Mouse (Mus musculus): ENCODE results near the gene Angptl3.

The Angptl3 gene

GRCm38 (mm10) chr4:99030686-99031085 is at the start of gene Angptl3:
TSS of gene Angptl3 (plus strand) at chr4:99030954.
- peak; percentile 82 for DNase-seq

- DNase-seq, result no peak
Observed at GRCm38 (mm10) chr4:98984701-98985100, 46.1 kb upstream of the Angptl3 start.

GRCm38 (mm10) chr4:98993491-98993890 is 37.3 kb upstream of the Angptl3 start:
- DNase-seq, result no peak

GRCm38 (mm10) chr4:99005574-99005973 is 25.2 kb upstream of the Angptl3 start:
- no peak for DNase-seq

GRCm38 (mm10) chr4:99006319-99006718 is 24.4 kb upstream of the Angptl3 start:
- no peak for DNase-seq

DNA sequence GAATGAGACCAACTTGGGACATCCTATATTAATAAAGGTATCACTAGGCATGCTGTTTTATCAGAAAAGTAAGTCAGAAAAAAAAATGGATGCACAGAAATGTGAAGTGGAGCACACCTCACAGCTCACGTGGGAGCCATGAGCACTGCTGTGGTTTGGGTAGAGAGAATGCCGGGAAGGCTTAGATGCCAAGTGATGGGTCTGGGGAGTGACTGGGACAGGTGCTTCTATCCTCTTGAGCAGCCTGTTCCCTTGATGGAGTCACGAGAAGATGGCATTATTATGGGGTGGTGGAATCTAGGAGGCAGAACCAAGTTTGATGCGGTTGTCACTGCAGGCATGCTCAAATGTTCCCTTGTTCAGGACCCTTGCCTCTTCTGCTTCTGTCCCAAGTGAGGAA is 19.7 kb upstream of the Angptl3 start:
- no peak for DNase-seq

DNA sequence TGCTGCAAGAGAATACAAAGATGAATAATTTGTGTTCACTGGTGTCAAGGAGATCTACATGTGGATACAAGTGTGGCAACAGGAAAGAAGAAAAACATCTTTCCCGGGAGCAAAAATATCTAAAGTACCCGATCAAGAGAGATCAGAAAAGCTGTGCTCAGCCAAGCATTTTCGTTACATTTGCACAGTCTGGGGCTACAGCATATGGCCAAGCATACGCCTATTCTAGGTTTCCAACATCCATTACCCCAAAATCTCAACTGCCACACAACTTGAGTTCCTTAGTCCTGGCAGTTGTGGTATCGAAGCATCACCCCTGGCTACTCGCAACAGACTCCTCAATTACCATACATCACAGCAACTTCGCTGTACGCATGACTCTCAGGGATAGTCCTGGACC is 8.5 kb upstream of the Angptl3 start:
- no peak for DNase-seq

DNA sequence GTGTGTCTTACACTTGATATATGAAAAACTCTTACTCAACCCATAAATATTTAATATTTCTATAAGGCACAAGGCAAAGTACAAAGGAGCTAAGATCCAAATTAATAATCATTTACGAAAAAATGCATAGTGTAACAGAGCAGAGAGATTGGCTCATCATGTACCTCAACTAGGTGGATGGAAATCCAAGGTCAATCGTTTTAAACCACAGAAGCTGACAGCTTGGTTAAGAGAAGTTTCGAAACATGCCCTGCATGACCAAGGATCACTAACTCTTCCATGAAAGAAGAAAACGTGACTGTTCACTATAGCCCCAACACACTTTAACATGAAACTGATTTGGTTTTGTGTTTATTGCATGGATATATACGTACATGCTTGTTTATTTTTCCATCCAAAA is 2.4 kb upstream of the Angptl3 start:
- peak; percentile 7 for DNase-seq

GRCm38 (mm10) chr4:99032921-99033320 is 2.2 kb downstream of the Angptl3 start:
- peak; percentile 57 for DNase-seq

DNA sequence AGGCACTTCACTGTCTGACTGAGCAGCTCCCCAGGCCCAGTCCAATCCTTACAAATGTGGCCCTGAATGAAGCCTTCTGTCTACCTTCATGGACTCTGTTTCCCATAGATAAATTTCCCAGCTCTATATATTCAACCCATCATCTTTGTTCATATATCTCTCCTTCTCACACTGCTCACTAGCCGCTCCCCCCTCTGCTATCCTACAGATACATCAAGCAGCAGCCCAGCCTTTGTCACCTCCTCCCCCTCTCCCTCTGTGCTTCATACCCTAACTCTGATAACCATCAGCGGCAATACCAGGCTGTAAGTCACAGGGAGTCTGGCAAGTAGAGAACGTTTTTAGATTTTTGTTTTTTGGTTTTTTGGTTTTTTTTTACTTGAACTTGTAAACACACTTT is 14.1 kb downstream of the Angptl3 start:
- DNase-seq, result no peak

DNA sequence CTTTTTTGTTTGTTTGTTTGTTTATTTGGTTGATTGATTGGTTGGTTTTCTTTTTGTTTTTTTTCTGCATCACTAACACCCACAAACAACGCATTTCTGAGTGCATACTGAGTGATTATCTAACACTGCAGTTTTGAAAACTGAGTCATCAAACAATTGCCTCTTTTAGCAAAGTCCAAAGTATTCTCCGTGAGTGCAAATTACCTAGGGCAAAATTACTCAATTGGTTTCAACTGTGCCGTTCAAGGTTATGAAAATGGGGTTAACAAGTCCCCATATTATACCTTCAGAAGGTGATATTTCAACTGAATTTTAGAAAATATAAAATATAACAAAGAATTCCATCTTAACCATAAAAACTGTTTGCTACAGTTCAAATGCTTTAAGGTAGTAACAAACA is 15.7 kb downstream of the Angptl3 start:
- DNase-seq, result peak; percentile 8

DNA sequence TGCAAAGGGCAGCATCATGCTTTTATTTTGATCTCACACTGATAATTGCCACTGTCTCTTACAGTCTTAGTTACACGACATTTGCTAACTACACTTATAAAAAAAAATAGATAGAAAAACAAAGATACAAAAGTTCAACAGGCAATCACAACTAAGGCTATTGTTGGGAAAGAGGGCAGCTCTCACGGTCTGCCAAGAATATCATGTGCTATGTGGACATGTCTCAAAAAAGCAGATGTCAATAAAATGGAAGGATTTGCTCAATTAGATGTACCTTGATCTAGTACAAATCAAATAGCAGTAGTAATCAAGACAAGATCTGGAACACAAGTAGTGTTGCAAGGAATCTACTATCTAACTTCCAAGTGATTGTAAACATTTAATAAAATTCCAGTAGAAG is 17.8 kb downstream of the Angptl3 start:
- no peak for DNase-seq

DNA sequence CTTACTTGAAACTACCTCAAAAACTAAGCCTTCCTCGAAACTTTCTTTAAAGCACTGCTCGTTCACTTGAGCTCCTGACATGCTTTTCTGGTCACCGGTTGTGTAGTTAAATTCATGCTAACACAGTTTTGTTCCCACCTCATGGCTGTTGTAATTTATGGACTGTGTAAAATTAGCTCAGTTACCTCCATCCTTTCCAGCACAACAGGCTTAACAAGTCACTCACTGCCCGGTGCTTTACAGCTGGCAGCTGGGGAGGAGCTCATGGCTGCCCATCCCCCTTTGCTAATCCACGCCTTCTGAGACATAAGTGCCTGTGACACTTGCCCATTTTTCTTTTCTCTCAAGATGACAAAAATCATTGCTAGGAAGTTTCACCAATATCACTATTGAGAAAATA is 33.8 kb downstream of the Angptl3 start:
- DNase-seq, result peak; percentile 26

DNA sequence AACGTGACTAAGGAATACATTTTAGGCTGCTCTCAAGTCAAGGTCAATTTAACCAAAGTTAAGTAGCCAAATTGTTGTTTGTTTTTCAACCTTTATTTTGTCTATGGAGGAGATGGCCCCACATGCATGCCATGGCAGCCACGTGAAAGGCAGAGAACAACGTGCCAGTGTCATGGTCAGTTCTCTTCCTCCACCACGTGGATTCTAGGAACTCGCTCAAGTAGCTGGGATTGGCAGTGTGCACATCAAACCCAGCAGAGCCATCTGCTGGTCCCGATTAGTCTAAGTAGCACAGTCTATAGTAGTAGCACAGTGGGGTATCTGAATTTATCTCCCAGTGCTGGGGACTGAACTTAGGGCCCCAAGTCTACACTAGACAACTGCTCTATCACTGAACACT is 38.1 kb downstream of the Angptl3 start:
- peak; percentile 11 for DNase-seq

DNA sequence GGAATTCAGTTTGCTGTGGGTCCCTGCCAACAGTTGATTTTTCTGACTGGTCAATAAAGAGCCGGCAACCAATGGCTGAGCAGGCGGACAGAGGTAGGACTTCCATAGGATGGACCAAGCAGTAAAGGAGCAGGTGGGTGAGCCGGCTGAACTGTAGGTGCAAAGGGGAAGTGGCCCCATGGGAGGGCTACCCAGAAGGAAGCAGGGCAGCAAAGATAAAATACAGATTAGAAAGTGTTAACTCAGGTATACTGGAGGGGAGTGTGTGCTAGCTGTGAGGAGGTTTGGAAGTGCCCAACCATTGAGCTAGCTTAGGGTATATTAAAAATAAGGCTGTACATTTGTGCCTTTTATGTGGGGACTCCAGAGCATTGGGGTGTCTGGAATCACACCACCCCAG is 47.3 kb downstream of the Angptl3 start:
- DNase-seq, result no peak

DNA sequence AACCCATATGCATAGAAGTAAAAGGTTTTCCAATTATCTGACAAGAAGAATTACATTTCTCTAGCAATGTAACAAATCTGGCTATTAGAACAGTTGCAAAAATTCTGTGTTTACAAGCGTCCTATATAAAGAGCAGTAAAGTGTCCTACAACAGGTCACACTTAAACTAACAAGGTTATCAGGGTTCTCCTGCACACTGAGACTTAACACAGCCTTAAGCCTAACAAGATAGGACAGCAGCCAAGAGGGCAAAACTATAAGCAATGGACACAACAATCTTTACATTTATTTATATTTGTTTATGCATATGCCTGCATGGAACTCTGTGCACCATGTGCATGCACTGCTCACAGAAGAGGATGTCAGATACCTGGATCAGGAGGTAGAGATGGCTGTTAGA is 50.4 kb downstream of the Angptl3 start:
- no peak for DNase-seq

DNA sequence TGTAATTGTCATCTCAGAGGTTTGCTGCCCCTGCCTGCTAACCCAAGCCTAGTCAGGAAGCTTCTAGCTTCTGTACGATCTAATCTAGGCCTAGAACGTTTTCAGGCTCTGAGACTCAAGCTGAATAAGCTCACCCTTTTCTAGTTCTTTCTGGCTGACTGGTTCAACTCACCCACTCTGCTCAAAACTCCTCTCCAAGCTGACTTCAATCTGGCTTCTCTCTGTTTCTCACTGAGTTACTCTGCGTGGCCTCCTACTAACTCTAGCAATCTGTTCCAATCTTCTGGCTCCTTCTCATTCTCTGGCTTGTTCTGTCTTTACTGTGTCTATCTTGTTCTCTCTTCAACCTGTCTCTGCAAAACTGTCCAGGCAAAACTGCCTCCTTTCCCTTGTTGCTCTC is 53.1 kb downstream of the Angptl3 start:
- DNase-seq, result no peak

GRCm38 (mm10) chr4:99087760-99088485 is 57.2 kb downstream of the Angptl3 start:
- DNase-seq, result no peak

DNA sequence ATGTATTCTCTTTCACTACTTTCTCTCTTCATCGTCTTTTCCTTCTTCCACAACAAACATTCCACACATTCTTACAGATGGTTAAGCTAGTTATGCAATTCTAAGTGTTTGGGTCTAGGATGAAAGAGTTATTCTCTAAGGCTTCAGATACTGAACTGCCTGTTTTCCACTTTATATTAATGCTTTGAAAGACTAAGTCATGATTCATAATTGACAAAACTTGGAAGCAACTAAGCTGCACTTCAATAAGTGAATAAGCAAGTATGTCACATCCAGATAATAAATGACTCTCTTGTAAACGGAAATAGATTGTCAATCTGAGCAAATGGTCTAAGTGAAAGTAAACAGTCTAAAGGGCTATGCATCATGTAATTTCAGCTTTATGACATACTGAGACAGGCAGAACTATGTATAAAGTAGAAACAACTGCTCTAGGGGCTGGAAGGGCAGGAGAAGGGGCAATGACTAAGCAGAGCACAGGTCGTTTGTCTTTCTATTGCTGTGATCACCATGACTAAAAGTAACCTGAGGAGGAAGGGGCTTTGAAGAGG is 60.5 kb downstream of the Angptl3 start:
- no peak for DNase-seq

DNA sequence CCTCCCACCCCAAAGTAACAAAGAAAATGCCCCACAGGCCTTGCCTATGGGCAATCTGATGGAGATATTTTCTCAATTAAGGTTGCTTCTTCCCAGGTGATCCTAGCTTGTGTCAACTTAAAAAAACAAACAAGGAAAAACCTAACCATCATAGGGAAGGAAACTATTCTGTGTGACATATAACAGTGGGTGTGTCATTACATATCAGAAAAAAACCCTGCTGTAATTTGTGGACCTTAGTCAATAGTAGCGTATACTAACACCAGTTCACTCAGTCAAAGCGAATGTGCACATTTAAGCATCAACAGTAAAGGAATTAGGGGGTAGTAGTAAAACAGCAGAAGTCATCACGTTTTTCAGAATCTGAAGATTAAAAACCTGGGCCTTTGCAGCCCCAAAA is 61.0 kb downstream of the Angptl3 start:
- DNase-seq, result no peak

All from kidney, adult 9 months (tissue).